Mouse (Mus musculus): Measurements from ENCODE around the gene Cts7. TPM values are rescaled to one million over a fixed set of nuclear protein-coding genes. Genes with fewer than 3 reads are reported as not detected.

The Cts7 gene
- polyA plus RNA-seq (2015; fragmentation: Illumina TruSeq; extraction: RNeasy Lipid Tissue Mini Kit (QIAGEN cat#74804); ENCODE audit: low read depth, low replicate concordance): not detected

DNA sequence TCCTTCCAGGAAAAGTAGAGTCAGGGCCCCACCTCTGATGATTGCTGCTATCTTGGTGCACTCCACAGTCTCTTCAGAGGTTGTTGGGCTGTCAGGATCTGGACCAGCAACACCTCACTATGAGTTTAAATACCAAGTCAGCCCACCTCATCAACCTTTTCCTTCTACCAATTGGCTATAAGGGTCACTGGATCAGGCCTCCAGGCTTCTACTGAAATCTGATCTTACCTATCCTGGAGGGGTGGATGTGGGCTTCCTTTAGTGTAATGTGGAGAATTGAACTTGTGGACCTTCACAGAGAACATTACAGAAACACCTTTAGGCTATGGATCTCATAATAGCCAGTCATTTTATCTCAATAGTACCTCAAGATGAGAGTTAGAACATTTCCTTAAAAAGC is at the start of gene Cts7:
Gene Cts7 (minus strand): TSS at position 101 of the 400 bp plus-strand sequence.

Other genes with a start within 250 kb of the Cts7 start
- not detected for gene Ctsr, start 193.9 kb downstream of the Cts7 start, polyA plus RNA-seq (2015; fragmentation: Illumina TruSeq; extraction: RNeasy Lipid Tissue Mini Kit (QIAGEN cat#74804); ENCODE audit: low read depth, low replicate concordance)
- gene Cts6, start 154.8 kb downstream of the Cts7 start, polyA plus RNA-seq (2015; fragmentation: Illumina TruSeq; extraction: RNeasy Lipid Tissue Mini Kit (QIAGEN cat#74804); ENCODE audit: low read depth, low replicate concordance): not detected
- gene Cts8, start 102.8 kb downstream of the Cts7 start, polyA plus RNA-seq (2015; fragmentation: Illumina TruSeq; extraction: RNeasy Lipid Tissue Mini Kit (QIAGEN cat#74804); ENCODE audit: low read depth, low replicate concordance): not detected
- not detected for gene Gm49398, start 69.4 kb downstream of the Cts7 start, polyA plus RNA-seq (2015; fragmentation: Illumina TruSeq; extraction: RNeasy Lipid Tissue Mini Kit (QIAGEN cat#74804); ENCODE audit: low read depth, low replicate concordance)
- gene Ctsm, start 183.6 kb upstream of the Cts7 start, polyA plus RNA-seq (2015; fragmentation: Illumina TruSeq; extraction: RNeasy Lipid Tissue Mini Kit (QIAGEN cat#74804); ENCODE audit: low read depth, low replicate concordance): not detected
- gene Gm49352, start 210.0 kb upstream of the Cts7 start, polyA plus RNA-seq (2015; fragmentation: Illumina TruSeq; extraction: RNeasy Lipid Tissue Mini Kit (QIAGEN cat#74804); ENCODE audit: low read depth, low replicate concordance): not detected
- gene Cts3, start 211.9 kb upstream of the Cts7 start, polyA plus RNA-seq (2015; fragmentation: Illumina TruSeq; extraction: RNeasy Lipid Tissue Mini Kit (QIAGEN cat#74804); ENCODE audit: low read depth, low replicate concordance): not detected